Mouse (Mus musculus): ENCODE measurements around the gene Spata31d1a.
"Not testable (repeated sequence)": the region's sequence is repeated elsewhere in the genome, so short reads cannot be mapped to it uniquely, and the experiment has no call there.

The Spata31d1a gene

GRCm38 (mm10) chr13:59710230-59710629, at the start of gene Spata31d1a:
Gene Spata31d1a, minus strand, starts transcription at chr13:59710330.
- no peak for DNase-seq (ENCODE audit: inconsistent age in 2 of 2, low spot score in 1 of 2)

GRCm38 (mm10) chr13:59756906-59757305, 46.8 kb upstream of the Spata31d1a start:
- DNase-seq (ENCODE audit: inconsistent age in 2 of 2, low spot score in 1 of 2), result no peak

GRCm38 (mm10) chr13:59750310-59750709, 40.2 kb upstream of the Spata31d1a start:
- DNase-seq (ENCODE audit: inconsistent age in 2 of 2, low spot score in 1 of 2), result no peak

GRCm38 (mm10) chr13:59746711-59747110, 36.6 kb upstream of the Spata31d1a start, which contains the start of gene 1700014D04Rik:
Gene 1700014D04Rik, minus strand, starts transcription at chr13:59746752.
- no peak for DNase-seq (ENCODE audit: inconsistent age in 2 of 2, low spot score in 1 of 2)

- DNase-seq (ENCODE audit: inconsistent age in 2 of 2, low spot score in 1 of 2), result no peak
These were observed 36.0 kb upstream of the Spata31d1a start for GRCm38 (mm10) chr13:59746164-59746563.

GRCm38 (mm10) chr13:59745462-59745861, 35.3 kb upstream of the Spata31d1a start:
- DNase-seq (ENCODE audit: inconsistent age in 2 of 2, low spot score in 1 of 2), result no peak

- DNase-seq (ENCODE audit: inconsistent age in 2 of 2, low spot score in 1 of 2), result peak in 1 of 2 experiments; percentile 16
These were observed 31.6 kb upstream of the Spata31d1a start for GRCm38 (mm10) chr13:59741697-59742096.

- DNase-seq (ENCODE audit: inconsistent age in 2 of 2, low spot score in 1 of 2), result peak; percentile 81 to 87
These were observed 31.0 kb upstream of the Spata31d1a start for GRCm38 (mm10) chr13:59741096-59741495.

GRCm38 (mm10) chr13:59739397-59739796, 29.3 kb upstream of the Spata31d1a start:
- no peak for DNase-seq (ENCODE audit: inconsistent age in 2 of 2, low spot score in 1 of 2)

GRCm38 (mm10) chr13:59738455-59738854, 28.3 kb upstream of the Spata31d1a start:
- DNase-seq (ENCODE audit: inconsistent age in 2 of 2, low spot score in 1 of 2), result no peak

- DNase-seq (ENCODE audit: inconsistent age in 2 of 2, low spot score in 1 of 2), result no peak
These were observed 25.1 kb upstream of the Spata31d1a start for GRCm38 (mm10) chr13:59735190-59735589.

- not testable (repeated sequence) for DNase-seq (ENCODE audit: inconsistent age in 2 of 2, low spot score in 1 of 2)
These were observed 24.2 kb upstream of the Spata31d1a start for GRCm38 (mm10) chr13:59734347-59734746.

GRCm38 (mm10) chr13:59733936-59734335, 23.8 kb upstream of the Spata31d1a start:
- no peak for DNase-seq (ENCODE audit: inconsistent age in 2 of 2, low spot score in 1 of 2)

- no peak for DNase-seq (ENCODE audit: inconsistent age in 2 of 2, low spot score in 1 of 2)
These were observed 21.5 kb upstream of the Spata31d1a start, which contains the start of gene Spata31d1d for GRCm38 (mm10) chr13:59731652-59732051. Gene Spata31d1d, minus strand, starts transcription at chr13:59731752.

- DNase-seq (ENCODE audit: inconsistent age in 2 of 2, low spot score in 1 of 2), result peak; percentile 68 to 89
These were observed 18.4 kb upstream of the Spata31d1a start for GRCm38 (mm10) chr13:59728378-59729093.

GRCm38 (mm10) chr13:59726139-59726867, 16.2 kb upstream of the Spata31d1a start:
- no peak for DNase-seq (ENCODE audit: inconsistent age in 2 of 2, low spot score in 1 of 2)

- DNase-seq (ENCODE audit: inconsistent age in 2 of 2, low spot score in 1 of 2), result not testable (repeated sequence)
These were observed 12.0 kb upstream of the Spata31d1a start for GRCm38 (mm10) chr13:59722089-59722488.

- DNase-seq (ENCODE audit: inconsistent age in 2 of 2, low spot score in 1 of 2), result no peak
These were observed 9.3 kb upstream of the Spata31d1a start for GRCm38 (mm10) chr13:59719475-59719874.

- DNase-seq (ENCODE audit: inconsistent age in 2 of 2, low spot score in 1 of 2), result not testable (repeated sequence)
These were observed 8.8 kb upstream of the Spata31d1a start for GRCm38 (mm10) chr13:59718857-59719440.

GRCm38 (mm10) chr13:59713710-59714109, 3.6 kb upstream of the Spata31d1a start:
- DNase-seq (ENCODE audit: inconsistent age in 2 of 2, low spot score in 1 of 2), result no peak

- not testable (repeated sequence) for DNase-seq (ENCODE audit: inconsistent age in 2 of 2, low spot score in 1 of 2)
These were observed 1.9 kb upstream of the Spata31d1a start, which contains the start of gene Spata31d1b for GRCm38 (mm10) chr13:59711984-59712383. Gene Spata31d1b, plus strand, starts transcription at chr13:59712284.

All from adrenal gland, adult (tissue).